Mouse (Mus musculus) heart, embryonic 11.5 days (tissue): ENCODE data around the gene Tmem183a. TPM values are rescaled to one million over a fixed set of nuclear protein-coding genes. Genes with fewer than 3 reads are reported as not detected.

Experiments
- ATAC-seq: fragments of 200-750 bp; cut with Nextera tagmentation; replicated peaks from 2 replicates; pipeline ENCODE4 v1.8.0; 2017; ENCODE audit warnings: moderate library complexity; ENCODE audit not compliant: insufficient number of reproducible peaks, low FRiP score, low TSS enrichment
- H3K27ac ChIP-seq: fragments of 300-500 bp; sonication (generic); 2 replicates; pipeline ENCODE4 v1.5.1; 2014; ENCODE audit warnings: mild to moderate bottlenecking, low read depth, low read length
- H3K27me3 ChIP-seq: fragments of 300-500 bp; sonication (generic); 2 replicates; pipeline ENCODE4 v1.6.1; 2014; ENCODE audit warnings: mild to moderate bottlenecking, low read length, mixed read lengths; ENCODE audit not compliant: control insufficient read depth, insufficient read depth
- H3K36me3 ChIP-seq: fragments of 300-500 bp; sonication (generic); 2 replicates; pipeline ENCODE4 v1.6.1; 2014; ENCODE audit warnings: mild to moderate bottlenecking, low read length, moderate library complexity, mixed read lengths; ENCODE audit not compliant: control insufficient read depth, insufficient read depth
- H3K4me1 ChIP-seq: fragments of 300-500 bp; sonication (generic); 2 replicates; pipeline ENCODE4 v1.6.1; 2014; ENCODE audit warnings: low read length; ENCODE audit not compliant: control insufficient read depth, insufficient read depth
- H3K4me2 ChIP-seq: fragments of 300-500 bp; sonication (generic); 2 replicates; pipeline ENCODE4 v1.6.1; 2014; ENCODE audit warnings: mild to moderate bottlenecking, moderate library complexity
- H3K4me3 ChIP-seq: fragments of 300-500 bp; sonication (generic); 2 replicates; pipeline ENCODE4 v1.5.1; 2014; ENCODE audit warnings: low read depth, low read length
- H3K9ac ChIP-seq: fragments of 300-500 bp; sonication (generic); 2 replicates; pipeline ENCODE4 v1.6.1; 2014; ENCODE audit warnings: mild to moderate bottlenecking, low read depth, low read length, moderate library complexity
- H3K9me3 ChIP-seq: fragments of 300-500 bp; sonication (generic); replicated peaks from 2 replicates; pipeline ENCODE4 v1.6.1; 2016; ENCODE audit warnings: low read length; ENCODE audit not compliant: control insufficient read depth
- WGBS: fragments of 180-500 bp; shearing (Covaris S2); extraction: QIAGEN DNeasy Blood & Tissue Kit; methylation state at CpG from one replicate; pipeline ENCODE4 v1.1.7; 2014; ENCODE audit not compliant: insufficient replicate concordance; 5-methylcytosine and 5-hydroxymethylcytosine counted together
- polyA plus RNA-seq: library from polyadenylated mRNA; unstranded; fragments of >200 nt; fragmentation: Nextera tagmentation; extraction: Ambion mirVana; gene quantifications from 2 replicates; pipeline ENCODE4 v1.2.1, GENCODE M21; 2014

The Tmem183a gene
- polyA plus RNA-seq, 1 experiment from 2014 or later = 78.8 TPM

- Histone ChIP-seq H3K9me3 (no peaks in the 10 kb centered on the region), H3K27ac (no peak overlapping the region), H3K4me1 (no peaks in the 10 kb centered on the region), H3K27me3 (no peaks in the 10 kb centered on the region), H3K9ac (peak overlapping the region; percentile 10; the same call in 1 of the 2 replicates), H3K4me3 (no peak overlapping the region), H3K4me2 (no peak overlapping the region), H3K36me3 (peaks cover 6% of the 10 kb centered on the region; the same call in 1 of the 2 replicates)
- 62% methylated on average over 14 of the region's 14 CpGs for WGBS
- no peak for ATAC-seq
Observed at GRCm38 (mm10) chr1:134320691-134321301, 41.0 kb downstream of the Tmem183a start.

- 89% methylated on average over 5 of the region's 5 CpGs for whole genome bisulfite sequencing
- no peak for ATAC-seq
- H3K27me3 ChIP-seq = no peaks in the 10 kb centered on the region
- no peak overlapping the region for H3K27ac ChIP-seq
- H3K9me3 ChIP-seq = no peaks in the 10 kb centered on the region
- H3K4me1 ChIP-seq = no peaks in the 10 kb centered on the region
- no peak overlapping the region for H3K4me2 ChIP-seq
- H3K9ac ChIP-seq = no peak overlapping the region
- no peak overlapping the region for H3K4me3 ChIP-seq
- 0 out of 2 replicates have a peak, but pooled peaks cover 1% of the 10 kb centered on the region for H3K36me3 ChIP-seq
Observed at GRCm38 (mm10) chr1:134318261-134318660, 43.5 kb downstream of the Tmem183a start.

GRCm38 (mm10) chr1:134316361-134316760, 45.4 kb downstream of the Tmem183a start:
- H3K4me2 ChIP-seq = no peak overlapping the region
- no peak overlapping the region for H3K9ac ChIP-seq
- no peaks in the 10 kb centered on the region for H3K27me3 ChIP-seq
- 78% methylated on average over 9 of the region's 9 CpGs for WGBS
- no peak overlapping the region for H3K27ac ChIP-seq
- H3K4me3 ChIP-seq = no peak overlapping the region
- H3K4me1 ChIP-seq = no peaks in the 10 kb centered on the region
- no peaks in the 10 kb centered on the region for H3K36me3 ChIP-seq
- no peak for ATAC-seq
- H3K9me3 ChIP-seq = no peaks in the 10 kb centered on the region

DNA sequence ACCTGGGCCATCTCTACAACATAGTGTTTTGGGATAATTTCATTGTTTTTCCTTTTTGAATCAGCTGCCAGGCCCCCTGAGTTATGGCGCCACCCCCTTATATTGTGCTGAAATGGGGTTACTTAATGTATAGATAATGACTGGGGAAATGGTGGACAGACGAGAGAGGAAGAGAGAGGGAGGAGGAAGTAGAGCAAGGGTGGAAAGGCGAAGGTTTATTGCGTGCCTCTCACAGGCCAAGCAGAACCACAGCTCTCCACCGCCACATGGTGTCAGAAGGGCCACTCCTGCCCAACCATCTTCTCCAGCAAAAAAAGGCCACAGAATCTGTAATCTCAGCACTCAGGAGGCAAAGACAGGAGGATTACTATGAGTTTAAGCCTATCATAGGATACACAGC, 46.6 kb downstream of the Tmem183a start:
- H3K4me2 ChIP-seq = no peak overlapping the region
- no peaks in the 10 kb centered on the region for H3K36me3 ChIP-seq
- H3K9ac ChIP-seq = no peak overlapping the region
- WGBS = 83% methylated on average over 5 of the region's 5 CpGs
- H3K27ac ChIP-seq = no peak overlapping the region
- no peaks in the 10 kb centered on the region for H3K4me1 ChIP-seq
- no peaks in the 10 kb centered on the region for H3K27me3 ChIP-seq
- ATAC-seq = no peak
- no peak overlapping the region for H3K4me3 ChIP-seq
- H3K9me3 ChIP-seq = no peaks in the 10 kb centered on the region

GRCm38 (mm10) chr1:134311760-134312159, 50.0 kb downstream of the Tmem183a start:
- no peaks in the 10 kb centered on the region for H3K9me3 ChIP-seq
- H3K27ac ChIP-seq = no peak overlapping the region
- 88% methylated on average over 7 of the region's 7 CpGs for WGBS
- H3K27me3 ChIP-seq = no peaks in the 10 kb centered on the region
- H3K4me3 ChIP-seq = no peak overlapping the region
- ATAC-seq = no peak
- H3K9ac ChIP-seq = no peak overlapping the region
- peaks cover 3% of the 10 kb centered on the region; the same call in 1 of the 2 replicates for H3K36me3 ChIP-seq
- H3K4me2 ChIP-seq = no peak overlapping the region
- H3K4me1 ChIP-seq = no peaks in the 10 kb centered on the region

DNA sequence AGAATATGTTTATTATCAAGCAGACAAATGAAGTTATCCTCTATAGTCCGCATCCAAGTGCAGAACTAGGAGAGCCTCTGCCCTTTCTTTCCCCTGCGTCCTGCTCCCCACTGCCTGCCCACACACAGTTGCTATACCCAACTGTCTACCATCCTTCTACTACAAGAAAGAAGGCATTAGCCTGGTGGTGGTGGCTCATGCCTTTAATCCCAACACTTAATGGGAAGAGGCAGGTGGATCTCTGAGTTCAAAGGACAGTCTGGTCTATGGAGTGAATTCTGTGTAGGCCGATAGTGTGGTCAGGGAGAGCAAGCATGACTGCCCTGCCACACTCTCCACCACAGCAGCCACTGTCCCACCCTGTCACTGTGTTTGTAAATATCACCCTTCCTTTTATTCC, 51.0 kb downstream of the Tmem183a start:
- H3K4me1 ChIP-seq = no peaks in the 10 kb centered on the region
- H3K9ac ChIP-seq = no peak overlapping the region
- no peaks in the 10 kb centered on the region for H3K9me3 ChIP-seq
- WGBS = 89% methylated on average over 3 of the region's 3 CpGs
- no peak overlapping the region for H3K27ac ChIP-seq
- no peaks in the 10 kb centered on the region for H3K27me3 ChIP-seq
- no peak overlapping the region for H3K4me2 ChIP-seq
- peaks cover 3% of the 10 kb centered on the region; the same call in 1 of the 2 replicates for H3K36me3 ChIP-seq
- no peak for ATAC-seq
- no peak overlapping the region for H3K4me3 ChIP-seq

GRCm38 (mm10) chr1:134310291-134310690, 51.5 kb downstream of the Tmem183a start:
- Histone ChIP-seq H3K27ac (no peak overlapping the region), H3K4me3 (no peak overlapping the region), H3K4me2 (no peak overlapping the region), H3K9me3 (no peaks in the 10 kb centered on the region), H3K9ac (no peak overlapping the region), H3K4me1 (no peaks in the 10 kb centered on the region), H3K27me3 (no peaks in the 10 kb centered on the region), H3K36me3 (peaks cover 3% of the 10 kb centered on the region; the same call in 1 of the 2 replicates)
- 84% methylated on average over 2 of the region's 2 CpGs for WGBS
- ATAC-seq = no peak

GRCm38 (mm10) chr1:134307409-134307808, 54.4 kb downstream of the Tmem183a start:
- H3K27me3 ChIP-seq = no peaks in the 10 kb centered on the region
- no peak overlapping the region for H3K4me2 ChIP-seq
- no peak for ATAC-seq
- peaks cover 15% of the 10 kb centered on the region for H3K4me1 ChIP-seq
- no peak overlapping the region for H3K4me3 ChIP-seq
- no peaks in the 10 kb centered on the region for H3K9me3 ChIP-seq
- H3K27ac ChIP-seq = no peak overlapping the region
- WGBS = 67% methylated on average over 10 of the region's 10 CpGs
- no peak overlapping the region for H3K9ac ChIP-seq
- peaks cover 3% of the 10 kb centered on the region for H3K36me3 ChIP-seq

DNA sequence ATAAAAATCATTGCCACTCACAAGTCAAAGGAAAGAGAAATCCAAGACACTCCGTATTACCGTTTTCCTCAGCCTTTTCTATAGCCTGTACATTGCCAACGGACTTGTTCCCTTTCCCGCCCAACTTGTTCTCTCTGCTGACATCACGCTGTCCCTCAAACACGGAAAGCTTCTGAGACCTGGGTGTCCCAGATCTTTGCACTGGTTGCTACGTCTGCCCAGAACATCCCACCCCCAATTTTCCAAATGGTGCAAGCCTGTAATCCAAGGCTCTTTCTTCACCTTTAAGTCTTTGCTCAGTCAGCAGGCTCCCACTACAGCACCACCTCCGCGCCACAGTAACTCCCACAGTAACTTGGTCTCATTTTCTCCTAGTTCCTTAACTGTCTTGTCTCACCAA, 56.8 kb downstream of the Tmem183a start:
- no peak overlapping the region for H3K9ac ChIP-seq
- H3K4me1 ChIP-seq = peaks cover 18% of the 10 kb centered on the region
- no peaks in the 10 kb centered on the region for H3K9me3 ChIP-seq
- ATAC-seq = no peak
- 88% methylated on average over 9 of the region's 9 CpGs for WGBS
- no peak overlapping the region for H3K4me3 ChIP-seq
- H3K36me3 ChIP-seq = peaks cover 3% of the 10 kb centered on the region
- peaks cover 2% of the 10 kb centered on the region; the same call in 1 of the 2 replicates for H3K27me3 ChIP-seq
- no peak overlapping the region for H3K27ac ChIP-seq
- no peak overlapping the region for H3K4me2 ChIP-seq
